Mouse (Mus musculus) lung, postnatal 14 days (tissue): ENCODE data around the gene Olfr155.
A peak's percentile ranks its signal among the peaks of the same experiment; 100 is the strongest.

Experiments used
- DNase-seq: peaks from one replicate; pipeline ENCODE4 v3.0.0; 2021

The Olfr155 gene

GRCm38 (mm10) chr4:43851265-43851664 lies at the start of gene Olfr155:
Gene Olfr155, plus strand, starts transcription at chr4:43851565.
- DNase-seq: no peak

- DNase-seq: no peak
Observed at GRCm38 (mm10) chr4:43822896-43823550, 28.3 kb upstream of the Olfr155 start.

- DNase-seq: peak; percentile 26
Observed at GRCm38 (mm10) chr4:43823845-43824337, 27.5 kb upstream of the Olfr155 start, which contains the start of gene Olfr156. Gene Olfr156, minus strand, starts transcription at chr4:43823895.

- DNase-seq: no peak
Observed at GRCm38 (mm10) chr4:43828806-43829205, 22.6 kb upstream of the Olfr155 start.

GRCm38 (mm10) chr4:43832031-43832430 lies 19.3 kb upstream of the Olfr155 start:
- no peak for DNase-seq

- DNase-seq: no peak
Observed at GRCm38 (mm10) chr4:43833752-43834151, 17.6 kb upstream of the Olfr155 start.

GRCm38 (mm10) chr4:43834749-43835148 lies 16.6 kb upstream of the Olfr155 start:
- no peak for DNase-seq

- DNase-seq: no peak
Observed at GRCm38 (mm10) chr4:43838326-43838725, 13.0 kb upstream of the Olfr155 start.

GRCm38 (mm10) chr4:43840101-43840500 lies 11.3 kb upstream of the Olfr155 start, which contains the start of gene Olfr157:
Gene Olfr157, minus strand, starts transcription at chr4:43840201.
- DNase-seq: no peak

GRCm38 (mm10) chr4:43854101-43854500 lies 2.7 kb downstream of the Olfr155 start:
- no peak for DNase-seq

GRCm38 (mm10) chr4:43859886-43860285 lies 8.5 kb downstream of the Olfr155 start:
- DNase-seq: no peak

- peak; percentile 80 for DNase-seq
Observed at GRCm38 (mm10) chr4:43860744-43861519, 9.6 kb downstream of the Olfr155 start.

GRCm38 (mm10) chr4:43863298-43863697 lies 11.9 kb downstream of the Olfr155 start:
- no peak for DNase-seq

- DNase-seq: no peak
Observed at GRCm38 (mm10) chr4:43869821-43870220, 18.5 kb downstream of the Olfr155 start.

GRCm38 (mm10) chr4:43874501-43874900 lies 23.1 kb downstream of the Olfr155 start:
- no peak for DNase-seq

- peak; percentile 90 for DNase-seq
Observed at GRCm38 (mm10) chr4:43875160-43875918, 24.0 kb downstream of the Olfr155 start, which contains the start of gene Reck. Gene Reck, plus strand, starts transcription at chr4:43875530.

- peak; percentile 23 for DNase-seq
Observed at GRCm38 (mm10) chr4:43875919-43876411, 24.6 kb downstream of the Olfr155 start.

GRCm38 (mm10) chr4:43877230-43877629 lies 25.9 kb downstream of the Olfr155 start:
- DNase-seq: no peak

GRCm38 (mm10) chr4:43878121-43878776 lies 26.9 kb downstream of the Olfr155 start:
- DNase-seq: no peak

- DNase-seq: no peak
Observed at GRCm38 (mm10) chr4:43879566-43879965, 28.2 kb downstream of the Olfr155 start.

GRCm38 (mm10) chr4:43884196-43884595 lies 32.8 kb downstream of the Olfr155 start:
- DNase-seq: no peak

GRCm38 (mm10) chr4:43891247-43891646 lies 39.9 kb downstream of the Olfr155 start:
- DNase-seq: no peak
